Mouse (Mus musculus) stomach, embryonic 16.5 days (tissue): ENCODE measurements at regions not wholly inside any gene's neighbourhood (a gene's known extent, or its start where the extent isn't known, plus 50 kb on each side); places are given as distances from the start of the nearest gene placed in this dataset.

Experiments used
- ATAC-seq: fragments of 200-750 bp; cut with Nextera tagmentation; 2 replicates; pipeline ENCODE4 v1.8.0; 2017; ENCODE audit warnings: moderate number of reproducible peaks, moderate TSS enrichment; ENCODE audit not compliant: insufficient read depth, low FRiP score
- H3K27ac ChIP-seq: fragments of 300-500 bp; sonication (generic); 2 replicates; pipeline ENCODE4 v1.5.1; 2014; ENCODE audit warnings: low read length
- H3K27me3 ChIP-seq: fragments of 300-500 bp; sonication (generic); 2 replicates; pipeline ENCODE4 v1.6.1; 2014; ENCODE audit warnings: low read length, control low read depth, mixed read lengths; ENCODE audit not compliant: control insufficient read depth, insufficient read depth
- H3K36me3 ChIP-seq: fragments of 300-500 bp; sonication (generic); 2 replicates; pipeline ENCODE4 v1.6.1; 2014; ENCODE audit warnings: low read length; ENCODE audit not compliant: control insufficient read depth, insufficient read depth
- H3K4me1 ChIP-seq: fragments of 300-500 bp; sonication (generic); 2 replicates; pipeline ENCODE4 v1.6.1; 2014; ENCODE audit warnings: low read length, control low read depth, mixed read lengths; ENCODE audit not compliant: control insufficient read depth, insufficient read depth
- H3K4me2 ChIP-seq: fragments of 300-500 bp; sonication (generic); 2 replicates; pipeline ENCODE4 v1.6.1; 2014; ENCODE audit warnings: low read depth, low read length, mixed read lengths
- H3K4me3 ChIP-seq: fragments of 300-500 bp; sonication (generic); replicated peaks from 2 replicates; pipeline ENCODE4 v1.5.1; 2014; ENCODE audit warnings: mild to moderate bottlenecking, low read length
- H3K9ac ChIP-seq: fragments of 300-500 bp; sonication (generic); 2 replicates; pipeline ENCODE4 v1.6.1; 2014; ENCODE audit warnings: low read length
- H3K9me3 ChIP-seq: fragments of 300-500 bp; sonication (generic); replicated peaks from 2 replicates; pipeline ENCODE4 v1.6.1; 2016; ENCODE audit warnings: low read length, control low read depth; ENCODE audit not compliant: control insufficient read depth
- WGBS: fragments of 180-500 bp; shearing (Covaris S2); extraction: QIAGEN DNeasy Blood & Tissue Kit; methylation state at CpG from one replicate; pipeline ENCODE4 v1.1.7; 2014; 5-methylcytosine and 5-hydroxymethylcytosine counted together

DNA sequence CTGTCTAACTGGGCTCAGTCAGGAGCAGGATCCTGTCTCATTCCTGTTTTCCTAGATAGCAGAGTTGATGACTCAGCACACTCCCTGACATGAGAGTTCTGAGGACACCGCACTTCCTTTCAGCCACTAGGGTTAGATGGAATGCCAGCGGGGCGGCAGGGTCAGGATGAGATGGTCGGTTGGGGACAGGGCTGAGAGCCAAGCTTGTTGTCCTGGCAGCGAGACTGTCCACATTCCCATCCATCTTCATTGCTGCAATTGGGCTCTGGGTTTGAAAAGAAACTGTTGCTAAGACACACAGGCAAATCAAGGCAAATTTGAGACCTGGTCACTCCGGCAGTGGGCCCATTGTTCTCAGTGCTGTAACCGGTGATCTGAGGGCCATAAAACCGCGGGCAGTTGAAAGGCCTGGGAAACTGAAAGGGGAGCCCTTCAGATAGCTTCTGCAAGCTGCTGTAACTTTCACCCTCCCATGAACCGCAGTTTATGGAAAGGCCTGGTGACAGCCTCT is 246.5 kb upstream of the Irx1 start:
- 17% methylated on average over 10 of the region's 10 CpGs for WGBS
- H3K27ac ChIP-seq = no peak overlapping the region
- H3K4me1 ChIP-seq = no peaks in the 10 kb centered on the region
- H3K9ac ChIP-seq = no peak overlapping the region
- no peak overlapping the region for H3K4me3 ChIP-seq
- no peaks in the 10 kb centered on the region for H3K9me3 ChIP-seq
- no peaks in the 10 kb centered on the region for H3K27me3 ChIP-seq
- H3K4me2 ChIP-seq = no peak overlapping the region
- no peaks in the 10 kb centered on the region for H3K36me3 ChIP-seq
- ATAC-seq = no peak

DNA sequence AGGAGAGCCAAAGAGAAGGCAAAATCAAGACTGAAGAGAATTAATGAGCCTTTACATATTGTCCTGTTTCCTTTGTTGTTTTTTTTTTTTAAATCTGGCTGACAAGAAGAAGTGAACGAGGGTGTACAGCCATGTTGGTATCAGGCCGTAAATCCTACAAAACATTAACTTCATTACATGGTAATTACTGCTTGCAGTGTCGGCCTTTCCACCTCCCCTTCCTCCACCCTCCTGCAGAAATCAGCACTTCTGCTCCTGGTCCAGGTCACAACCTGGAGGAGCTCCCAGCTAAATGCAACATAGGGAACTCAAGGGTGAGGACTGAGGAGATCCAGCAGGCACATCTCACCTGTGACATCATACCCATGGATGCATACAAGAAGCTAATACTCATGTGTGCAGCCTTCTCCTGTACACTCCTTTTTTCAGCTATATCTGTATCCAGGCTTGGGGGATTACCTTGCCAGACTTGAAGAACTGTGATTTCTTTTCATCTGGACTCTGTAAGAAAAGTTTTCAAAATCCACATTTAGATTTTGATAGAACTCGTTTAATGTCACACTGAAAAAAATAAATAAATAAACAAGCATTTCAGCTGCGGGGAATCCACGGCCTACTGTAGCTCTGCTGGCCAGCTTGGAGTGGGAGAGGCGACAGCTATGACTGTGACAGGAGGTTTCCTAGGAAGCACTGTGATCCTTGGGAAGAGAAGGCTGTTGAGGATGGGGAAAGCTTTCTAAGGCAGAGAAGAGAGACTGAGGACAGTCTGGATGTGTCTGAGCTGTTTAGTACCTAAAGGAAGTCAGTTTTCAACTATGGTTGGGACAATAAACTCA is 247.2 kb upstream of the Irx1 start:
- no peak overlapping the region for H3K4me2 ChIP-seq
- H3K9ac ChIP-seq = no peak overlapping the region
- H3K4me1 ChIP-seq = no peaks in the 10 kb centered on the region
- ATAC-seq = no peak
- H3K9me3 ChIP-seq = no peaks in the 10 kb centered on the region
- H3K36me3 ChIP-seq = no peaks in the 10 kb centered on the region
- H3K4me3 ChIP-seq = no peak overlapping the region
- no peak overlapping the region for H3K27ac ChIP-seq
- no peaks in the 10 kb centered on the region for H3K27me3 ChIP-seq
- WGBS = 60% methylated on average over 7 of the region's 7 CpGs

DNA sequence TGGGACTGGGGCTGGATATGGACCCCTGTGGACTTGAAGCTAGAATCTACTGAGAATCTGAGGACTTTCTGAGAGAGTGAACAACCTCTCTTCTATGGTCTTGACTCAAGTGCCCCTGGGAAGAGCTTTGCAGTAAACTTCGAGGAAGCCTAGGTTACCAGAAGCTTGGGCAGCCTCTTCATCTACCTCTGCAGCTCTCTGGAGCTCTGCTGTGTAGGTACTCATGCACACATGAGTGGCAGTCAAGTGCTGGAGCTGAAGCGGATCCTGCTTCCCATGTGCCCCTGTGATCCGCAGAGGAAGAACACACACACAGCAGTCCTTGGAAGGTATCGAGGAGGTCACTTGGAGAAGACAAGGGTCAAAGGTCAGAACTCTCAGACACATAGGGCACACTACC is 248.2 kb upstream of the Irx1 start:
- Histone ChIP-seq H3K4me2 (no peak overlapping the region), H3K9ac (no peak overlapping the region), H3K27ac (no peak overlapping the region), H3K27me3 (no peaks in the 10 kb centered on the region), H3K4me1 (no peaks in the 10 kb centered on the region), H3K9me3 (no peaks in the 10 kb centered on the region), H3K36me3 (no peaks in the 10 kb centered on the region), H3K4me3 (no peak overlapping the region)
- no peak for ATAC-seq
- 81% methylated on average over 4 of the region's 4 CpGs for WGBS

DNA sequence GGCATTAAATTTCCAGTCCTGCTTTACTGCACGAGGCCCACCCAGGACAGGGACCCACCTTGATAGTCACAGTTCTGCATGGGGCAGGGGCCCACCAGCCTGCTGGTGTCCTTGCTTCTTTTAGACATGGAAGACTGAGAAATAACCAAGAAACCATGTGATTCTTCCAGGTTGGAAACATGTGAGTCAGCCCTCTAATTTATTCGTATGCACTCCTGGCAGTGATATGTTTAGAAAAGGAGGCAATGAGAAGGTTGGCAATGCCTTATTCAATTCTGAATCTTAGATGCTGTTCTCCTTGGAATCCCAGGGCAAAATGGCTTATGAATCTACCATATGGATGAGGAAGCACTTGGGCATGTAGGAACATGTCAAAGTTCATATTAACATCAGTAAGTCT is 249.2 kb upstream of the Irx1 start:
- H3K27me3 ChIP-seq = no peaks in the 10 kb centered on the region

DNA sequence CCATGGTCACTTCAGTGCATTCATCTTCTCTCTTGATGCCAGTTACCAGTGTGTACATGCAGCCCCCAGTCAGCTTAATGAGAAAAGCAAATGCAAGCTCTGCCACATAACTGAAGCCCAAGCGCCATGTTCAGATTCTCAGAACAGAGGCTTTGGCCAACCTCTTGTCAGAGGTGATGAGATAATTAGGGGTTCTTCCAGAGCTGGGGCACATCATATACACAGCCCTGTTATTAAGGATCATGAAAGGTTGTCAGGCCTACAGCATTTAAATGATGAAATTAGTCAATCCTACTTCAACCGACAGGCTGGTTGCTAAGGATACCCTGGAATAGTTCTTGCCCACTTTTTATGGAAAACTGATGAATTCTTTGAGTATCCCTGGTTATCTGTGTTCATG is 255.8 kb upstream of the Irx1 start:
- Histone ChIP-seq H3K36me3 (no peaks in the 10 kb centered on the region), H3K4me2 (no peak overlapping the region), H3K9ac (no peak overlapping the region), H3K9me3 (no peaks in the 10 kb centered on the region), H3K4me3 (no peak overlapping the region), H3K27ac (no peak overlapping the region), H3K4me1 (no peaks in the 10 kb centered on the region), H3K27me3 (no peaks in the 10 kb centered on the region)
- no peak for ATAC-seq
- 90% methylated on average over 2 of the region's 2 CpGs for WGBS

More for the DNA sequence above, 249.2 kb upstream of the Irx1 start:
- Histone ChIP-seq H3K9ac (no peak overlapping the region), H3K4me2 (no peak overlapping the region), H3K36me3 (no peaks in the 10 kb centered on the region), H3K27ac (no peak overlapping the region), H3K9me3 (no peaks in the 10 kb centered on the region), H3K4me3 (no peak overlapping the region), H3K4me1 (no peaks in the 10 kb centered on the region)
- no peak for ATAC-seq
- WGBS = 83% methylated on average over 2 of the region's 2 CpGs

DNA sequence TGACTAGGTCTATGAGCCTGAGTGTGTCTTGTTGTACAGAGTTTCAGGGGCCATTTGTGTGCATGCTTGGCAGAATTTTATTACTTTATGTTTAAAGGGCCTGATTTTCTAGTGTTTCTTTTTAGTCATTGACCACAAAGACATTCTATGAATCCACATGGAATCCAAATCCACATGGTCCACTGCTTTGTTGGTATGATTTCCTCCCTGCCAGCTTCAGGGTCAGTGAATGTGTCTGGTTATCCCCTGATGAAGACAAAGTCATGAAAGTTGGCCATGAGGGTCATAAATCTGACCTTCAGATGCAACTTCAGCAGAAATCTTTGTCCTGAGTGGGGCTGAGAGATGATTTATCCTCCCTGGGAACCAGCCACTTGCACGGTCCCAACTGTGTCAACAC is 263.6 kb upstream of the Irx1 start:
- no peak overlapping the region for H3K27ac ChIP-seq
- no peak overlapping the region for H3K9ac ChIP-seq
- no peak overlapping the region for H3K4me2 ChIP-seq
- 90% methylated on average over 1 of the region's 1 CpGs for WGBS
- no peaks in the 10 kb centered on the region for H3K4me1 ChIP-seq
- no peaks in the 10 kb centered on the region for H3K36me3 ChIP-seq
- H3K27me3 ChIP-seq = no peaks in the 10 kb centered on the region
- no peaks in the 10 kb centered on the region for H3K9me3 ChIP-seq
- no peak overlapping the region for H3K4me3 ChIP-seq
- no peak for ATAC-seq

DNA sequence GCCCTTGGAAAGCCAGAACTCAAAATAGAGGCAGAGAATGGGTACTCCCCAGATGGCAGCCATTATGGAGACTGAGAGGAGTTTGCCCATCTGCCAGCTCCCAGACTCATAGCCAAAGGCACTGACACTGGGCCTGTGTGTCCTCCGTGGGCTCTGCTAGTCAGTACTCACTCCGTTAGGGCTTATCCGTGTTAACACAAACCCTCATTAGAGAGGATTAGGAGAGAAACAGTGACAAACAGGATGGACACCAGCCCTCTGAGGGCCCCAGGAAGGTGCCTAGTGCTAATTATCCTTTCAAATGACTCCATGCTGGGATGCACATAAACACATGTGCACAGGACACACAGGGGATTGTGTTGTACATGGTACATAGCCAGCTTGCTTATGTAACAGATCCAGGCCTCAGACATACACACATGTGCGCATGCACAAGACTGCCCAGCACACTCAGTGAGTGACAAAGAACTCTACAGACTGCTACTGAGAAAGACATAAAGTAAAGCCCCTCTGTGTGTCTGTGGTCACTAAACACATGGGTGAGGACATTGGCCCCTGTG is 267.6 kb upstream of the Irx1 start:
- no peaks in the 10 kb centered on the region for H3K36me3 ChIP-seq
- no peak overlapping the region for H3K27ac ChIP-seq
- H3K4me2 ChIP-seq = no peak overlapping the region
- H3K9me3 ChIP-seq = no peaks in the 10 kb centered on the region
- 0 out of 2 replicates have a peak, but pooled peaks have one; percentile 13 for ATAC-seq
- no peaks in the 10 kb centered on the region for H3K27me3 ChIP-seq
- 86% methylated on average over 4 of the region's 4 CpGs for WGBS
- no peaks in the 10 kb centered on the region for H3K4me1 ChIP-seq
- H3K4me3 ChIP-seq = no peak overlapping the region
- no peak overlapping the region for H3K9ac ChIP-seq

DNA sequence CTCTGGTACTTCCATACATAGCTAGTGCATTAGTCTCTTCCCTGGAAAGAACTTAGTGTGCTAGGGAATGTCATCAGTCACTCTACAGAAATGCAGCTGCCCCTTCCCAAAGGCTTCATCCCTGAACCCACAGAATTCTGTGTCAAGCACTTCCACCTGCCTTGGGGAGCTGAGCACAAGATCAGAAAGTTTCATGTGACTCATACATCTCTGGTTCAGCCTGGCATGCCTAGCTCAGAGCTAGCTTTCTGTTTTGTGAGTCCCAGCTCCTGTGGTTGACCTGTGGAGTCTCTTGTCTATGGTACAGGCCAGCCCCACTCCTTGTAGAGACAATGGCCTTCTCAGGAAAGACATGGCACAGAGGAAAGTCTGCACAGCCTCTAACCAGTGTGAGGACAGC is 268.6 kb upstream of the Irx1 start:
- Histone ChIP-seq H3K27me3 (no peaks in the 10 kb centered on the region), H3K36me3 (no peaks in the 10 kb centered on the region), H3K4me3 (no peak overlapping the region), H3K9me3 (no peaks in the 10 kb centered on the region), H3K4me2 (no peak overlapping the region), H3K9ac (no peak overlapping the region), H3K27ac (no peak overlapping the region), H3K4me1 (no peaks in the 10 kb centered on the region)
- ATAC-seq = no peak

DNA sequence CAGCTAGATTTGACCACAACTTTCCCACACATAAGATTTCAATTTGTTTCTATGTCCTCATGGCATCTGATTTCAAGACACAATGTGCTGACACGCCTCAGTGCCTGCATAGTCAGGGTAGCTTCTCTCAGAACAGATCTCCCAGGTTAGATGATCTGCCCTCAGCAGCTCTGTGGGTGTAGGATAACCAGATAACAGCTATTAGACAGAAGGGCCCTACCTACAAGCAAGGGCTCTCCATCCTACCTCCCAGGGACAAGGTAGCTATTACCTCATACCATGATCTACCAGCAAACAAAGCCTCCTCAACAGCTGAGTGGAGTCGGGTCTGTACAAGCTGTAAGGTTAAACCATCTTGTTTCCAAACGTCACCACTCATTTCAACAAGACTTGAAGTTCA is 278.4 kb upstream of the Irx1 start:
- Histone ChIP-seq H3K9ac (no peak overlapping the region), H3K4me1 (no peaks in the 10 kb centered on the region), H3K4me3 (no peak overlapping the region), H3K27ac (no peak overlapping the region), H3K9me3 (no peaks in the 10 kb centered on the region), H3K4me2 (no peak overlapping the region), H3K36me3 (no peaks in the 10 kb centered on the region), H3K27me3 (no peaks in the 10 kb centered on the region)
- no peak; the same call in 1 of the 2 replicates for ATAC-seq
- WGBS = 62% methylated on average over 3 of the region's 3 CpGs
